Mouse (Mus musculus): ENCODE data around the gene Unc119. TPM values are rescaled to one million over a fixed set of nuclear protein-coding genes. Genes with fewer than 3 reads are reported as not detected.

Unc119 gene
- total RNA-seq, 1 experiment = 24.5 TPM

GRCm38 (mm10) chr11:78327215-78327614 is 16.1 kb upstream of the Unc119 start:
- in situ Hi-C loops (cut with MboI; ENCODE audit: low sequenced_read_pairs in 2 of 2, unreplicated experiment in 2 of 2) = no loop called here
- no peaks in the 10 kb centered on the region for H3K9me3 ChIP-seq (ENCODE audit: control insufficient read depth, insufficient read depth, low read depth, low read length)

GRCm38 (mm10) chr11:78327634-78328511 is 15.4 kb upstream of the Unc119 start, which contains the start of gene Pigs:
Gene Pigs, plus strand, starts transcription at chr11:78328415.
- no peak within 1 kb of the TSS for H3K27ac ChIP-seq (ENCODE audit: insufficient read depth, low read depth, low read length, poor library complexity, severe bottlenecking)
- TF ChIP-seq ZC3H11A (IDR thresholded peaks at IDR 0.05; ENCODE audit: borderline replicate concordance, low read depth, low read length) (no peak), MAFK (IDR thresholded peaks at IDR 0.05; ENCODE audit: insufficient read depth, low read depth, low read length) (no peak), CHD2 (IDR thresholded peaks at IDR 0.05; ENCODE audit: low read depth, low read length) (peak; percentile 57; the same call in 1 of the 2 replicates), HCFC1 (IDR thresholded peaks at IDR 0.05; ENCODE audit: borderline replicate concordance, insufficient read depth, low read length) (no peak), ZNF384 (IDR thresholded peaks at IDR 0.05; ENCODE audit: low read depth, low read length) (0 out of 2 replicates have a peak, but pooled peaks have one; percentile 9)
- in situ Hi-C loops (cut with MboI; ENCODE audit: low sequenced_read_pairs in 2 of 2, unreplicated experiment in 2 of 2) = no loop called here
- no peaks in the 10 kb centered on the region for H3K9me3 ChIP-seq (ENCODE audit: control insufficient read depth, insufficient read depth, low read depth, low read length)
- H3K36me3 ChIP-seq (ENCODE audit: control insufficient read depth, insufficient read depth, low read length, poor library complexity, severe bottlenecking) = peaks cover 9% of the 10 kb centered on the region; the same call in 1 of the 2 replicates
- DNase-seq (ENCODE audit: low read depth, low spot score) = peak; percentile 95
- peak within 1 kb of the TSS; percentile 75 for H3K9ac ChIP-seq (ENCODE audit: insufficient read depth, low read depth, low read length, poor library complexity, severe bottlenecking)
- H3K4me3 ChIP-seq (ENCODE audit: insufficient read depth in 1 of 2, low read depth in 1 of 2, low read length in 2 of 2, poor library complexity in 1 of 2, severe bottlenecking in 1 of 2) = peak within 1 kb of the TSS; percentile 72 to 97
- H3K4me1 ChIP-seq (ENCODE audit: control insufficient read depth in 2 of 2, insufficient read depth in 2 of 2, low read length in 2 of 2, poor library complexity in 1 of 2) = peaks cover 0 to 2% of the 10 kb centered on the region in 2 experiments; a peak in 2 of 4 replicates

More at GRCm38 (mm10) chr11:78327215-78327614, 16.1 kb upstream of the Unc119 start:
- Histone ChIP-seq H3K36me3 (ENCODE audit: control insufficient read depth, insufficient read depth, low read length, poor library complexity, severe bottlenecking) (peaks cover 6% of the 10 kb centered on the region; the same call in 1 of the 2 replicates), H3K4me3 (ENCODE audit: insufficient read depth in 1 of 2, low read depth in 1 of 2, low read length in 2 of 2, poor library complexity in 1 of 2, severe bottlenecking in 1 of 2) (no peak overlapping the region), H3K27ac (ENCODE audit: insufficient read depth, low read depth, low read length, poor library complexity, severe bottlenecking) (no peak overlapping the region), H3K4me1 (ENCODE audit: control insufficient read depth in 2 of 2, insufficient read depth in 2 of 2, low read length in 2 of 2, poor library complexity in 1 of 2) (peaks cover 2 to 5% of the 10 kb centered on the region in 2 experiments; a peak in 3 of 4 replicates), H3K9ac (ENCODE audit: insufficient read depth, low read depth, low read length, poor library complexity, severe bottlenecking) (no peak overlapping the region)
- DNase-seq (ENCODE audit: low read depth, low spot score) = no peak
- TF ChIP-seq ZC3H11A (IDR thresholded peaks at IDR 0.05; ENCODE audit: borderline replicate concordance, low read depth, low read length) = no peak
- no peak for TF ChIP-seq ZNF384 (IDR thresholded peaks at IDR 0.05; ENCODE audit: low read depth, low read length)
- TF ChIP-seq HCFC1 (IDR thresholded peaks at IDR 0.05; ENCODE audit: borderline replicate concordance, insufficient read depth, low read length) = no peak
- TF ChIP-seq MAFK (IDR thresholded peaks at IDR 0.05; ENCODE audit: insufficient read depth, low read depth, low read length) = peak; percentile 45; the same call in 1 of the 2 replicates
- no peak for TF ChIP-seq CHD2 (IDR thresholded peaks at IDR 0.05; ENCODE audit: low read depth, low read length)

GRCm38 (mm10) chr11:78328512-78329056 is 14.7 kb upstream of the Unc119 start:
- in situ Hi-C loops (cut with MboI; ENCODE audit: low sequenced_read_pairs in 2 of 2, unreplicated experiment in 2 of 2) = no loop called here
- H3K9me3 ChIP-seq (ENCODE audit: control insufficient read depth, insufficient read depth, low read depth, low read length) = no peaks in the 10 kb centered on the region
- peaks cover 13% of the 10 kb centered on the region; the same call in 1 of the 2 replicates for H3K36me3 ChIP-seq (ENCODE audit: control insufficient read depth, insufficient read depth, low read length, poor library complexity, severe bottlenecking)
- peaks cover 0 to 2% of the 10 kb centered on the region in 2 experiments; a peak in 2 of 4 replicates for H3K4me1 ChIP-seq (ENCODE audit: control insufficient read depth in 2 of 2, insufficient read depth in 2 of 2, low read length in 2 of 2, poor library complexity in 1 of 2)
- no peak for TF ChIP-seq ZC3H11A (IDR thresholded peaks at IDR 0.05; ENCODE audit: borderline replicate concordance, low read depth, low read length)
- no peak for TF ChIP-seq MAFK (IDR thresholded peaks at IDR 0.05; ENCODE audit: insufficient read depth, low read depth, low read length)
- TF ChIP-seq ZNF384 (IDR thresholded peaks at IDR 0.05; ENCODE audit: low read depth, low read length) = no peak
- TF ChIP-seq CHD2 (IDR thresholded peaks at IDR 0.05; ENCODE audit: low read depth, low read length) = no peak
- TF ChIP-seq HCFC1 (IDR thresholded peaks at IDR 0.05; ENCODE audit: borderline replicate concordance, insufficient read depth, low read length) = no peak
- no peak for DNase-seq (ENCODE audit: low read depth, low spot score)
- peak overlapping the region; percentile 72 to 97 for H3K4me3 ChIP-seq (ENCODE audit: insufficient read depth in 1 of 2, low read depth in 1 of 2, low read length in 2 of 2, poor library complexity in 1 of 2, severe bottlenecking in 1 of 2)
- H3K27ac ChIP-seq (ENCODE audit: insufficient read depth, low read depth, low read length, poor library complexity, severe bottlenecking) = no peak overlapping the region
- H3K9ac ChIP-seq (ENCODE audit: insufficient read depth, low read depth, low read length, poor library complexity, severe bottlenecking) = peak overlapping the region; percentile 75

GRCm38 (mm10) chr11:78332676-78333075 is 10.6 kb upstream of the Unc119 start:
- in situ Hi-C loops (cut with MboI; ENCODE audit: low sequenced_read_pairs in 2 of 2, unreplicated experiment in 2 of 2) = no loop called here
- Histone ChIP-seq H3K9ac (ENCODE audit: insufficient read depth, low read depth, low read length, poor library complexity, severe bottlenecking) (no peak overlapping the region), H3K9me3 (ENCODE audit: control insufficient read depth, insufficient read depth, low read depth, low read length) (no peaks in the 10 kb centered on the region), H3K36me3 (ENCODE audit: control insufficient read depth, insufficient read depth, low read length, poor library complexity, severe bottlenecking) (peaks cover 22% of the 10 kb centered on the region), H3K4me3 (ENCODE audit: insufficient read depth in 1 of 2, low read depth in 1 of 2, low read length in 2 of 2, poor library complexity in 1 of 2, severe bottlenecking in 1 of 2) (no peak overlapping the region), H3K4me1 (ENCODE audit: control insufficient read depth in 2 of 2, insufficient read depth in 2 of 2, low read length in 2 of 2, poor library complexity in 1 of 2) (peaks cover 2% of the 10 kb centered on the region in 2 experiments; a peak in 2 of 4 replicates), H3K27ac (ENCODE audit: insufficient read depth, low read depth, low read length, poor library complexity, severe bottlenecking) (no peak overlapping the region)
- TF ChIP-seq MAFK (IDR thresholded peaks at IDR 0.05; ENCODE audit: insufficient read depth, low read depth, low read length) (no peak), CHD2 (IDR thresholded peaks at IDR 0.05; ENCODE audit: low read depth, low read length) (no peak), HCFC1 (IDR thresholded peaks at IDR 0.05; ENCODE audit: borderline replicate concordance, insufficient read depth, low read length) (no peak), ZC3H11A (IDR thresholded peaks at IDR 0.05; ENCODE audit: borderline replicate concordance, low read depth, low read length) (no peak), ZNF384 (IDR thresholded peaks at IDR 0.05; ENCODE audit: low read depth, low read length) (no peak)
- DNase-seq (ENCODE audit: low read depth, low spot score) = no peak

Data from ES-E14 (cell line).